Mouse (Mus musculus) heart, postnatal 0 days (tissue): ENCODE measurements at regions not wholly inside any gene's neighbourhood (a gene's known extent, or its start where the extent isn't known, plus 50 kb on each side); places are given as distances from the start of the nearest gene placed in this dataset.

Experiments
- ATAC-seq: fragments of 200-750 bp; cut with Nextera tagmentation; 2 replicates; pipeline ENCODE4 v1.8.0; 2017; ENCODE audit warnings: low read depth, moderate number of reproducible peaks, moderate library complexity; ENCODE audit not compliant: insufficient read depth
- DNase-seq: peaks from one replicate; pipeline ENCODE4 v3.0.0-alpha.2; 2016; ENCODE audit warnings: low spot score
- H3K27ac ChIP-seq: fragments of 300-500 bp; sonication (generic); 2 replicates; pipeline ENCODE4 v1.5.1; 2014; ENCODE audit warnings: low read depth, mild to moderate bottlenecking
- H3K27me3 ChIP-seq: fragments of 300-500 bp; sonication (generic); 2 replicates; pipeline ENCODE4 v1.6.1; 2014; ENCODE audit warnings: low read length, mixed read lengths; ENCODE audit not compliant: control insufficient read depth, insufficient read depth
- H3K36me3 ChIP-seq: fragments of 300-500 bp; sonication (generic); replicated peaks from 2 replicates; pipeline ENCODE4 v1.6.1; 2014; ENCODE audit warnings: low read length, mixed read lengths; ENCODE audit not compliant: control insufficient read depth, insufficient read depth
- H3K4me1 ChIP-seq: fragments of 300-500 bp; sonication (generic); 2 replicates; pipeline ENCODE4 v1.6.1; 2014; ENCODE audit warnings: antibody characterized with exemption; ENCODE audit not compliant: control insufficient read depth, insufficient read depth
- H3K4me2 ChIP-seq: fragments of 300-500 bp; sonication (generic); 2 replicates; pipeline ENCODE4 v1.6.1; 2014; ENCODE audit warnings: low read depth, mild to moderate bottlenecking, low read length, moderate library complexity
- H3K4me3 ChIP-seq: fragments of 300-500 bp; sonication (generic); 2 replicates; pipeline ENCODE4 v1.5.1; 2014; ENCODE audit warnings: low read depth, low read length
- H3K9ac ChIP-seq: fragments of 300-500 bp; sonication (generic); replicated peaks from 2 replicates; pipeline ENCODE4 v1.6.1; 2014; ENCODE audit warnings: low read depth, low read length, mixed read lengths
- H3K9me3 ChIP-seq: fragments of 300-500 bp; sonication (generic); replicated peaks from 2 replicates; pipeline ENCODE4 v1.6.1; 2016; ENCODE audit warnings: low read length; ENCODE audit not compliant: control insufficient read depth
- CTCF ChIP-seq: IDR thresholded peaks from 2 replicates; pipeline ENCODE4 v1.5.1; 2016; ENCODE audit warnings: antibody characterized with exemption, control low read depth, low read depth
- EP300 ChIP-seq: IDR thresholded peaks from 2 replicates; pipeline ENCODE4 v1.6.1; 2016; ENCODE audit warnings: antibody characterized with exemption, low read depth
- WGBS: fragments of 180-500 bp; shearing (Covaris S2); extraction: QIAGEN DNeasy Blood & Tissue Kit; methylation state at CpG from one replicate; pipeline ENCODE4 v1.1.7; 2014; 5-methylcytosine and 5-hydroxymethylcytosine counted together

DNA sequence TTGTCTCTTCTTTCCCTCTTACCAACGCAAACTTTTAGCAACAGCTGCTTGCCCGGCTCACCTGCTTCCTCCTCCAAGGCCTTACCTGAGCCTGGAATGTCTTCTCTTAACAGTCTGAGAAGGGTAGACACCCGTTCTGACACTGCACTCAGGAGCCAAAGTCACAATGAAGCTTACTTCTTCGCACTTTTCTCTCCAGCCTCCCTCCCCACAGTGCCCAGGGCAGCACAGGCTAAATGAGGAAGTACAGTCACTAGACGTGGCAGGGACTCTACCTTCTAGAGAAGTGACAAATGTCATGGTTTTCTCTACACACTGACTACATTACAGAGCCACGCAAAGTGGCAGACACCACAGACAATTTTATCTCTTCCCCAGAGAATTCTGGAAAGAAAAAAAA, 155.4 kb downstream of the Cartpt start:
- TF ChIP-seq EP300, result no peak
- H3K27ac ChIP-seq, result no peak overlapping the region

DNA sequence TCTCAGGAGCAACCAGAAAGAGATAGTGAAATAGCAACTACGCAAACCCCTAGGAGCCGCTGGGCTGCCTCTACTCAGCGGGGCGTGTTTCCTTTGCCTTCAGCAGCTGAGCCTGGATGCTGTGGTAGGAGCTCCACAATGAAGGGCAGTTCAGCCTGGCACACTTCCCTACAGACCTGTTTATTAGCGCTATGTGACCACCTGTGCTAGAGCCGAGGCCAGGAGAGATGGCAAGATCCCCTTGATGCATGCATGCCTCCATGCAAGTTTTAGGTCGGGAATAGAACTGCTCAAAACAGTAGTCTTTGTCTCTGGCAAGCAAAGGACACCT, 156.1 kb downstream of the Cartpt start:
- Histone ChIP-seq H3K27ac (no peak overlapping the region), H3K4me2 (no peak overlapping the region), H3K4me3 (no peak overlapping the region), H3K9ac (no peak overlapping the region), H3K36me3 (no peaks in the 10 kb centered on the region), H3K9me3 (0 out of 2 replicates have a peak, but pooled peaks cover 6% of the 10 kb centered on the region), H3K4me1 (no peaks in the 10 kb centered on the region), H3K27me3 (no peaks in the 10 kb centered on the region)
- no peak for ATAC-seq
- no peak for TF ChIP-seq EP300
- no peak for TF ChIP-seq CTCF
- 43% methylated on average over 7 of the region's 7 CpGs for WGBS
- DNase-seq, result no peak

More for the DNA sequence above, 155.4 kb downstream of the Cartpt start:
- no peak overlapping the region for H3K9ac ChIP-seq
- no peak for DNase-seq
- H3K4me2 ChIP-seq, result no peak overlapping the region
- H3K4me3 ChIP-seq, result no peak overlapping the region
- no peaks in the 10 kb centered on the region for H3K27me3 ChIP-seq
- no peaks in the 10 kb centered on the region for H3K36me3 ChIP-seq
- WGBS, result 70% methylated on average over 6 of the region's 6 CpGs
- no peaks in the 10 kb centered on the region for H3K4me1 ChIP-seq
- 0 out of 2 replicates have a peak, but pooled peaks cover 4% of the 10 kb centered on the region for H3K9me3 ChIP-seq
- ATAC-seq, result no peak

DNA sequence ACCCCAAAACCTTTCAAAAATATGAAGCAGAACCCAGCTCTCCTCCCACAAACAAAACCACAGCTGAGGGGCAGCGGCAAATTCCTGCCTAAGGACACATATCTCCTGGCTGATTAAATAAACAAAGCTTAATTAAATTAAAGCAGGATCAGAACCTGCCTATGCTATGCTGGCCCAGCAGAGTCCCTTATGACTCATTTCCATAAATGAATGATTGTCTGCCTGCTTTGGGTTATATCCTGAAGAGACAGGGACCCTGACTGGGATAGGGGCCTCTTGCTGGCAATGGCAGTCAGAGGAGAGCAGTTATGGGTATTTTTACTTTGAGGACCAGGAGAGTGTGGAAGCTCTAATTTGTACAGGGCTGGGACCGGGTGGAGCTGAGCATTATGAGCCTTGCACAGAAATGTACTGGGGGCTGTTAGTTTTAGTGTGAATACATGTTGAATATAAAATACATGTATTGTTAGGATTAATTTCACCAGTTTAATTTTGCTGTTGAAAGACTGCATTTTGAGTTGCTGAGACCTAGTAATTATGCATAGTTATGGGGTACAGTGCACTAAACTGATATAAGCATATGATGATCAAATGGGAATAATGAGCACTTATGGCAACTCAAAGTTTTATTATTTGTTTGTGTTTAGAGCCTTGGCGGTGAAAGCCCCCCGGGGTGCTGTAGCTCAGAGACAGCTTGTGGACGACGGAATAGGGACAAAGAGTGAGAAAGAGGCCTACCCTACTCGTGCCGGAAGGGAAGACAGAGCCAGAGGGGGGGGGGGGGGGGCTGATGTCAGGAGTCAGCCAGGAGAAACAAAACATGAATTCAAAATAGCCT, 156.7 kb downstream of the Cartpt start:
- Histone ChIP-seq H3K9me3 (0 out of 2 replicates have a peak, but pooled peaks cover 6% of the 10 kb centered on the region), H3K27ac (no peak overlapping the region), H3K4me3 (no peak overlapping the region), H3K4me1 (no peaks in the 10 kb centered on the region), H3K27me3 (no peaks in the 10 kb centered on the region), H3K4me2 (no peak overlapping the region), H3K9ac (no peak overlapping the region), H3K36me3 (no peaks in the 10 kb centered on the region)
- TF ChIP-seq EP300, result no peak
- TF ChIP-seq CTCF, result no peak
- WGBS, result 42% methylated on average over 7 of the region's 8 CpGs
- no peak for DNase-seq
- no peak for ATAC-seq

DNA sequence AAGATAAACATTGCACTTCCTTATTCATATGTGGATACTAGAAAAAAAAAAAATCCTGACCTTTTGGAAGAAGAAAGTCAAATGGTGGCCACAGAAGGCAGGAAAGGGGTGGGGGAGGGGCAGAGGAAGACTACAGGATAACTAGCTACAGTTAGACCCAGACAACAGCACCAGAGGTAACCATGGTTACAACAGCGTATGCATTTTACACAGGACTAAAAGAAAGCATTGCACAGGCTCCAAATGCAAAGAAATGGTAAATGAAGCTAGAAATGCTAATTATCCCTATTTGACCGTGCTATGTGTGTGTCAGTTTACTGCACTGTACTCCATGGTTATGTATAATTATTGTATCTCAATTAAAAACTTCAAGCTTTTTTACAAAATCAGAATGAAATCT, 158.4 kb downstream of the Cartpt start:
- TF ChIP-seq CTCF (no peak), EP300 (no peak)
- ATAC-seq, result no peak
- H3K4me2 ChIP-seq, result no peak overlapping the region

DNA sequence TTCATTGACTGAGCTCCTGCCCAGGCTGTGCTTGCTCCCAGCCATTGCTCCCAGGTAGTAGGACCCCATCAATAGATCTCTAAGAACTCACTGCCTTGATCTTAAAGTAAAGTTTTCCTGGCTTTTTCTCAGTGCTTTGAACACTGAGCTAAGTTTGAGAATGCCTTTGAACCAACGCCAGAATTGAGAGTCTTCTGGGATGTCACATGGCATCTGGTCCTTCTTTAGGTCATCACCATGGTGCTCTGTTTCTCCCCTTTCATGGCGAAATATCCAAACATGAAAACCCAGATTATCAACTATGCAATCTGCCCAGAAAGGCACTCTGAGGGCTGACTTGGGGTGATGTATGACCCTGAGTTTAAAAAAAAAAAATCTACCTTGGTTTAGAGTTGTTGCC, 158.9 kb downstream of the Cartpt start:
- no peak overlapping the region for H3K27ac ChIP-seq
- no peaks in the 10 kb centered on the region for H3K4me1 ChIP-seq
- H3K27me3 ChIP-seq, result no peaks in the 10 kb centered on the region
- WGBS, result 67% methylated on average over 2 of the region's 2 CpGs
- no peak overlapping the region for H3K9ac ChIP-seq
- no peak for DNase-seq
- ATAC-seq, result no peak
- H3K4me3 ChIP-seq, result no peak overlapping the region
- no peak overlapping the region for H3K4me2 ChIP-seq
- no peaks in the 10 kb centered on the region for H3K36me3 ChIP-seq
- 0 out of 2 replicates have a peak, but pooled peaks cover 6% of the 10 kb centered on the region for H3K9me3 ChIP-seq
- TF ChIP-seq CTCF (no peak), EP300 (no peak)

More for the DNA sequence above, 158.4 kb downstream of the Cartpt start:
- Histone ChIP-seq H3K27me3 (no peaks in the 10 kb centered on the region), H3K27ac (no peak overlapping the region), H3K9me3 (0 out of 2 replicates have a peak, but pooled peaks cover 6% of the 10 kb centered on the region), H3K36me3 (no peaks in the 10 kb centered on the region), H3K9ac (no peak overlapping the region), H3K4me1 (no peaks in the 10 kb centered on the region), H3K4me3 (no peak overlapping the region)
- WGBS, result 93% methylated on average over 2 of the region's 2 CpGs
- no peak for DNase-seq

DNA sequence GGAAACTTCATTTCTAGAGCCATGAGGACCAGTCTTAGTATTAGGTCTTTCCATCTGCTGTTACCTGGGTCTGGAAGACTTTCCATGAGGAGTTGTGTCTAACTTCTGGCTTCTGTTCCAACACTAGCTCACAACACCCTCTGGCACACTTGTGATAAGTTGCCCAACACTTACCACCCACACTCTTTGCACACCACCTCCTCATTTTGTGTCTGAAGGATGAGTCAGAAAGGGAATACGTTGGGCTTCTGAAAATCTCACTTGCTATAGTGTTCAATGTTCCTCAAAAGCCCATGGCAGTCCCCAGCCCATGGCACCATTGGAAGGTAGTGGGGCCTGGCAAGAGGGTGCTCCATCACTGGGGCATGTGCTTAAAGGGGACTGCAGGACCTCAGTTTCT, 161.5 kb downstream of the Cartpt start:
- no peak overlapping the region for H3K27ac ChIP-seq
- no peaks in the 10 kb centered on the region for H3K27me3 ChIP-seq
- H3K4me1 ChIP-seq, result no peaks in the 10 kb centered on the region
- H3K9me3 ChIP-seq, result 0 out of 2 replicates have a peak, but pooled peaks cover 6% of the 10 kb centered on the region
- no peak for ATAC-seq
- no peaks in the 10 kb centered on the region for H3K36me3 ChIP-seq
- no peak overlapping the region for H3K9ac ChIP-seq
- TF ChIP-seq EP300 (no peak), CTCF (no peak)
- no peak overlapping the region for H3K4me2 ChIP-seq
- no peak for DNase-seq
- 77% methylated on average over 1 of the region's 1 CpGs for WGBS
- no peak overlapping the region for H3K4me3 ChIP-seq
